Mouse (Mus musculus) ES-E14 (cell line): ENCODE measurements at regions not wholly inside any gene's neighbourhood (a gene's known extent, or its start where the extent isn't known, plus 50 kb on each side); places are given as distances from the start of the nearest gene placed in this dataset.

Experiments
- HCFC1 ChIP-seq: IDR thresholded peaks from 2 replicates; pipeline ENCODE4 v1.6.1; 2012; ENCODE audit warnings: low read length, inconsistent platforms, borderline replicate concordance; ENCODE audit not compliant: insufficient read depth
- MAFK ChIP-seq: IDR thresholded peaks from 2 replicates; pipeline ENCODE4 v1.6.1; 2014; ENCODE audit warnings: mild to moderate bottlenecking, low read depth, low read length, inconsistent platforms; ENCODE audit not compliant: insufficient read depth
- ZC3H11A ChIP-seq: IDR thresholded peaks from 2 replicates; pipeline ENCODE4 v1.6.1; 2012; ENCODE audit warnings: low read depth, mild to moderate bottlenecking, inconsistent platforms, low read length, borderline replicate concordance
- ZNF384 ChIP-seq: IDR thresholded peaks from 2 replicates; pipeline ENCODE4 v1.6.1; 2012; ENCODE audit warnings: low read depth, low read length, inconsistent platforms

- TF ChIP-seq ZC3H11A (no peak), ZNF384 (no peak), MAFK (no peak), HCFC1 (no peak)
Observed at GRCm38 (mm10) chr7:111157287-111157686, 74.5 kb upstream of the Eif4g2 start.
